Mouse (Mus musculus) layer of hippocampus, adult 9-10 months (tissue): ENCODE results near the gene Mrpl18.
"Not testable (repeated sequence)": the region's sequence is repeated elsewhere in the genome, so short reads cannot be mapped to it uniquely, and the experiment has no call there.

Source experiments
- DNase-seq: peaks from one replicate; pipeline ENCODE4 v3.0.0; 2022; ENCODE audit warnings: low spot score

Mrpl18 gene

GRCm38 (mm10) chr17:12915881-12916583 is at the start of gene Mrpl18:
TSS of gene Mrpl18 (minus strand) at chr17:12916345.
- DNase-seq: peak; percentile 98

GRCm38 (mm10) chr17:12963476-12963875 is 47.3 kb upstream of the Mrpl18 start:
- DNase-seq: no peak

GRCm38 (mm10) chr17:12960331-12960873 is 44.3 kb upstream of the Mrpl18 start, which contains the start of gene Acat2:
TSS of gene Acat2 (minus strand) at chr17:12960747.
- DNase-seq: peak; percentile 86

GRCm38 (mm10) chr17:12959377-12959776 is 43.2 kb upstream of the Mrpl18 start:
- not testable (repeated sequence) for DNase-seq

- no peak for DNase-seq
Measured at GRCm38 (mm10) chr17:12956664-12957063, 40.5 kb upstream of the Mrpl18 start.

GRCm38 (mm10) chr17:12949669-12950068 is 33.5 kb upstream of the Mrpl18 start:
- DNase-seq: no peak

- no peak for DNase-seq
Measured at GRCm38 (mm10) chr17:12942459-12943162, 26.5 kb upstream of the Mrpl18 start.

- no peak for DNase-seq
Measured at GRCm38 (mm10) chr17:12941543-12942260, 25.6 kb upstream of the Mrpl18 start.

GRCm38 (mm10) chr17:12940151-12940805 is 24.1 kb upstream of the Mrpl18 start, which contains the start of gene Acat3:
TSS of gene Acat3 (minus strand) at chr17:12940600.
- no peak for DNase-seq

- DNase-seq: not testable (repeated sequence)
Measured at GRCm38 (mm10) chr17:12939377-12940148, 23.4 kb upstream of the Mrpl18 start.

GRCm38 (mm10) chr17:12938077-12938476 is 21.9 kb upstream of the Mrpl18 start:
- no peak for DNase-seq

- no peak for DNase-seq
Measured at GRCm38 (mm10) chr17:12937412-12937970, 21.3 kb upstream of the Mrpl18 start.

GRCm38 (mm10) chr17:12935719-12936118 is 19.6 kb upstream of the Mrpl18 start:
- DNase-seq: no peak

GRCm38 (mm10) chr17:12931576-12931975 is 15.4 kb upstream of the Mrpl18 start:
- DNase-seq: not testable (repeated sequence)

- no peak for DNase-seq
Measured at GRCm38 (mm10) chr17:12925703-12926180, 9.6 kb upstream of the Mrpl18 start.

- no peak for DNase-seq
Measured at GRCm38 (mm10) chr17:12925001-12925400, 8.9 kb upstream of the Mrpl18 start.

GRCm38 (mm10) chr17:12921073-12921472 is 4.9 kb upstream of the Mrpl18 start:
- no peak for DNase-seq

- no peak for DNase-seq
Measured at GRCm38 (mm10) chr17:12916588-12917380, 639 bp upstream of the Mrpl18 start.

- no peak for DNase-seq
Measured at GRCm38 (mm10) chr17:12915488-12915880, 661 bp downstream of the Mrpl18 start, which contains the start of gene Tcp1. TSS of gene Tcp1 (plus strand) at chr17:12915701.

- DNase-seq: no peak
Measured at GRCm38 (mm10) chr17:12910391-12910790, 5.8 kb downstream of the Mrpl18 start.
